Mouse (Mus musculus) liver, adult 2 months (tissue): ENCODE results near the gene Cmip. TPM values are rescaled to one million over a fixed set of nuclear protein-coding genes. Genes with fewer than 3 reads are reported as not detected.

Experiments
- DNase-seq: peaks from one replicate; pipeline ENCODE4 v3.0.0-alpha.2; 2011; ENCODE audit warnings: low read depth, low spot score; ENCODE audit errors: extremely low read depth
- H3K27ac ChIP-seq: fragments of 200-500 bp; replicated peaks from 2 replicates; pipeline ENCODE4 v1.5.1; 2012; ENCODE audit warnings: low read depth, mild to moderate bottlenecking, control low read depth, inconsistent platforms, low read length; ENCODE audit not compliant: insufficient read depth
- H3K27me3 ChIP-seq: fragments of 200-500 bp; 2 replicates; pipeline ENCODE4 v1.6.1; 2012; ENCODE audit warnings: mild to moderate bottlenecking, moderate library complexity, low read length, inconsistent platforms; ENCODE audit not compliant: control insufficient read depth, insufficient read depth
- H3K36me3 ChIP-seq: fragments of 200-500 bp; 2 replicates; pipeline ENCODE4 v1.6.1; 2012; ENCODE audit warnings: low read length, inconsistent platforms; ENCODE audit not compliant: control insufficient read depth, insufficient read depth
- H3K4me1 ChIP-seq: fragments of 200-500 bp; 2 replicates; pipeline ENCODE4 v1.6.1; 2011; ENCODE audit warnings: low read length; ENCODE audit not compliant: control insufficient read depth, insufficient read depth
- H3K4me3 ChIP-seq: fragments of 200-500 bp; 2 replicates; pipeline ENCODE4 v1.5.1; 2011; ENCODE audit warnings: low read depth, mild to moderate bottlenecking, control low read depth, low read length, moderate library complexity; ENCODE audit not compliant: insufficient read depth
- H3K79me2 ChIP-seq: fragments of 200-500 bp; 2 replicates; pipeline ENCODE4 v1.6.1; 2012; ENCODE audit warnings: inconsistent platforms, mild to moderate bottlenecking, low read length, moderate library complexity; ENCODE audit not compliant: control insufficient read depth, insufficient read depth
- H3K9ac ChIP-seq: fragments of 200-500 bp; 2 replicates; pipeline ENCODE4 v1.6.1; 2012; ENCODE audit warnings: low read depth, mild to moderate bottlenecking, control low read depth, inconsistent platforms, low read length
- CTCF ChIP-seq: fragments of 200-500 bp; IDR thresholded peaks from 2 replicates; pipeline ENCODE4 v1.5.1; 2011; ENCODE audit warnings: low read depth, low read length, control low read depth
- POLR2A ChIP-seq: fragments of 200-500 bp; IDR thresholded peaks from 2 replicates; pipeline ENCODE4 v1.6.1; 2011; ENCODE audit warnings: low read length, control low read depth; ENCODE audit not compliant: insufficient read depth; ENCODE audit errors: extremely low read depth
- WGBS: fragments of 180-500 bp; shearing (Covaris S2); methylation state at CpG from one replicate; pipeline ENCODE4 v1.1.7; 2018; 5-methylcytosine and 5-hydroxymethylcytosine counted together
- polyA plus RNA-seq: library from polyadenylated mRNA; depleted of rRNA; stranded (reverse); fragments of >200 nt; gene quantifications from 2 replicates; pipeline ENCODE4 v1.2.3, GENCODE M21; 2012
- total RNA-seq: library from RNA; depleted of rRNA; stranded (reverse); fragments of >200 nt; gene quantifications from 2 replicates; pipeline ENCODE4 v1.2.3, GENCODE M21; 2014

The Cmip gene
- total and polyA plus RNA-seq, 2 experiments = 8.8 to 21.0 TPM

- no peak for TF ChIP-seq POLR2A
- no peak for TF ChIP-seq CTCF
- H3K9ac ChIP-seq = no peak overlapping the region
- no peak for DNase-seq
- H3K36me3 ChIP-seq = no peaks in the 10 kb centered on the region
- WGBS = 85% methylated on average over 17 of the region's 17 CpGs
- H3K4me3 ChIP-seq = no peak overlapping the region
- no peak overlapping the region for H3K27ac ChIP-seq
- peaks cover 14% of the 10 kb centered on the region for H3K79me2 ChIP-seq
- H3K27me3 ChIP-seq = no peaks in the 10 kb centered on the region
- H3K4me1 ChIP-seq = no peaks in the 10 kb centered on the region
Measured at GRCm38 (mm10) chr8:117253390-117254269, 3.2 kb upstream of the Cmip start.

DNA sequence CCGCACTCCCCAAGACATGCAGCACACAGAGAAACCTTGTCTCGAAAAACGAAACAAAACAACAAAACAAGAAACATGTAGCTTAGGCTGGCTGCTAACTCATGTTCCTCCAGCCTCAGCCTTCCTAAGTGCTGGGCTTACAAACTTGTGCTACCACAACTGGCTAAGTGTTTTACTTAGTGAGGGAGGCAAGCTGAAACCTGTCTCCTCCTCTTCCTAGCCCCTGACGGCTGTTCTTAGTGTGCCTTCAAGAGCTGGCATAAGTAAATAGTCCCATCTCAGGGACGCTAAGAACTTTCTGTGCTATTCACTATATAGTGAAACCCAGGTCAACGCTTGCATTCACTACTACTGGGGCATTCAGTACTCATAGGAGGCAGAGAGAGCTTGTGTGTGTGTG, 2.4 kb upstream of the Cmip start:
- Histone ChIP-seq H3K9ac (no peak overlapping the region), H3K79me2 (peaks cover 23% of the 10 kb centered on the region), H3K4me3 (no peak overlapping the region), H3K27ac (no peak overlapping the region), H3K4me1 (peaks cover 2% of the 10 kb centered on the region; the same call in 1 of the 2 replicates), H3K27me3 (no peaks in the 10 kb centered on the region), H3K36me3 (no peaks in the 10 kb centered on the region)
- TF ChIP-seq CTCF = no peak
- no peak for TF ChIP-seq POLR2A
- WGBS = 92% methylated on average over 6 of the region's 6 CpGs
- no peak for DNase-seq

- Histone ChIP-seq H3K4me3 (peak overlapping the region; percentile 92), H3K4me1 (peaks cover 13% of the 10 kb centered on the region), H3K36me3 (no peaks in the 10 kb centered on the region), H3K9ac (peak overlapping the region; percentile 99), H3K79me2 (peaks cover 25% of the 10 kb centered on the region), H3K27ac (no peak overlapping the region), H3K27me3 (no peaks in the 10 kb centered on the region)
- DNase-seq = peak; percentile 59
- TF ChIP-seq CTCF = no peak
- TF ChIP-seq POLR2A = peak; percentile 83
- 2% methylated on average over 63 of the region's 92 CpGs for WGBS
Measured at GRCm38 (mm10) chr8:117256292-117256938, 449 bp upstream of the Cmip start.

GRCm38 (mm10) chr8:117257821-117258575, 1.1 kb downstream of the Cmip start:
- H3K4me3 ChIP-seq = peak overlapping the region; percentile 92
- TF ChIP-seq POLR2A (peak; percentile 63; the same call in 1 of the 2 replicates), CTCF (no peak)
- peak; percentile 73 for DNase-seq
- WGBS = under 1% methylated on average over 22 of the region's 22 CpGs
- H3K27ac ChIP-seq = peak overlapping the region; percentile 96
- peak overlapping the region; percentile 99 for H3K9ac ChIP-seq
- peaks cover 38% of the 10 kb centered on the region for H3K79me2 ChIP-seq
- H3K4me1 ChIP-seq = peaks cover 25% of the 10 kb centered on the region
- H3K27me3 ChIP-seq = no peaks in the 10 kb centered on the region
- no peaks in the 10 kb centered on the region for H3K36me3 ChIP-seq

- peaks cover 44% of the 10 kb centered on the region for H3K79me2 ChIP-seq
- WGBS = 7% methylated on average over 6 of the region's 6 CpGs
- no peaks in the 10 kb centered on the region for H3K36me3 ChIP-seq
- peak overlapping the region; percentile 92 for H3K27ac ChIP-seq
- peak overlapping the region; percentile 92 for H3K4me3 ChIP-seq
- no peaks in the 10 kb centered on the region for H3K27me3 ChIP-seq
- peaks cover 25% of the 10 kb centered on the region for H3K4me1 ChIP-seq
- TF ChIP-seq CTCF (no peak), POLR2A (no peak)
- peak overlapping the region; percentile 63 for H3K9ac ChIP-seq
- DNase-seq = peak; percentile 40
Measured at GRCm38 (mm10) chr8:117258576-117259040, 1.7 kb downstream of the Cmip start.
